Mouse (Mus musculus): ENCODE results near the gene Pla1a. TPM values are rescaled to one million over a fixed set of nuclear protein-coding genes. Genes with fewer than 3 reads are reported as not detected.

The Pla1a gene
- polyA plus RNA-seq, 1 experiment from 2014 or later = 0.38 TPM

- no peak for DNase-seq
- H3K27me3 ChIP-seq (ENCODE audit: control insufficient read depth, insufficient read depth, low read length) = no peaks in the 10 kb centered on the region
- H3K4me2 ChIP-seq (ENCODE audit: low read length) = no peak overlapping the region
- no peak overlapping the region for H3K9ac ChIP-seq (replicated peaks; ENCODE audit: low read length)
- H3K36me3 ChIP-seq (ENCODE audit: control insufficient read depth, insufficient read depth, low read length) = no peaks in the 10 kb centered on the region
- H3K4me3 ChIP-seq (replicated peaks; ENCODE audit: low read depth, low read length) = no peak overlapping the region
- WGBS = 90% methylated on average over 7 of the region's 7 CpGs
- no peak overlapping the region for H3K27ac ChIP-seq (replicated peaks; ENCODE audit: low read depth, low read length)
- no peak for ATAC-seq (ENCODE audit: low FRiP score, low TSS enrichment)
- no peaks in the 10 kb centered on the region for H3K9me3 ChIP-seq (ENCODE audit: control insufficient read depth, low read length)
- no peaks in the 10 kb centered on the region for H3K4me1 ChIP-seq (ENCODE audit: control insufficient read depth, insufficient read depth, low read length)
Observed at GRCm38 (mm10) chr16:38462161-38462560, 29.2 kb upstream of the Pla1a start.

DNA sequence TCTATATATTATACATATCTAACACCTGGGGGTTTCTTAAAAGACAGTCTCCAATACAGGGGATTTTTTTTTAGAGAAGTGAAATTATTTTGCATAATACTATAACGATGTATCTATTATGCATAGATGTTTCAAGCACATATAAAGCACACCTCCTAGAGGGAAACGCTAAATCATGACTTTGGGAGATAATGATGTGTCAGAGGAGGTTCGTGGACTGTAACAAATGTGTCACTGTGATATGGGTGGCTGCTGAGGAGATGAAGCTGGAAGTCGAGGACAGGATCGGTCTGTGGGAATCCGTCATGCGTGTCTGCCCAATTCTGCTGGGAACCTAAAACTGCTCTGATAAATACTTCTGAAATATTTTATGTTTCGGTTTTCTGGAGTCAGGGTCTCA is 28.8 kb upstream of the Pla1a start:
- H3K4me2 ChIP-seq (ENCODE audit: low read length) = no peak overlapping the region
- no peaks in the 10 kb centered on the region for H3K36me3 ChIP-seq (ENCODE audit: control insufficient read depth, insufficient read depth, low read length)
- no peaks in the 10 kb centered on the region for H3K4me1 ChIP-seq (ENCODE audit: control insufficient read depth, insufficient read depth, low read length)
- ATAC-seq (ENCODE audit: low FRiP score, low TSS enrichment) (no peak), DNase-seq (no peak)
- H3K4me3 ChIP-seq (replicated peaks; ENCODE audit: low read depth, low read length) = no peak overlapping the region
- H3K9me3 ChIP-seq (ENCODE audit: control insufficient read depth, low read length) = no peaks in the 10 kb centered on the region
- WGBS = 82% methylated on average over 8 of the region's 8 CpGs
- no peak overlapping the region for H3K27ac ChIP-seq (replicated peaks; ENCODE audit: low read depth, low read length)
- no peaks in the 10 kb centered on the region for H3K27me3 ChIP-seq (ENCODE audit: control insufficient read depth, insufficient read depth, low read length)
- H3K9ac ChIP-seq (replicated peaks; ENCODE audit: low read length) = no peak overlapping the region

DNA sequence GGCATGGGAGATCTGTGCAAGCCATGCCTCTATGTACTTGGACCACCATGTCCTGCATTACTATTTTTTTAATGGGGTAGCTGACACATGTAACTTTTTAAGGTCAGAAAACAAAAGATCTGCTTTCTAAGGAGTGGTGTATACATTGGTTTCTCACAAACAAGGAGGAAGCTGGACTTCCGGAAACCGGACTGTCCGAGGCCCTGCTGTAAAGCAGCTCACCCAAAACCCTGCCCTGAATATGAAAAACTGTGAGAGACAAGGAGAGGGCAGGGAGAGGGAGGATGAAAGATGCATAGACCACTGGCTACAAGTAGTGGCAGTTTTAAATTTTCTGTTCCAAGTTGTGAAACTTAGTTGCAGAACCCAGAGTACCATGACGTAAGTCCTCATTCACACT is 27.0 kb upstream of the Pla1a start:
- Histone ChIP-seq H3K27me3 (ENCODE audit: control insufficient read depth, insufficient read depth, low read length) (no peaks in the 10 kb centered on the region), H3K9me3 (ENCODE audit: control insufficient read depth, low read length) (no peaks in the 10 kb centered on the region), H3K27ac (replicated peaks; ENCODE audit: low read depth, low read length) (no peak overlapping the region), H3K4me3 (replicated peaks; ENCODE audit: low read depth, low read length) (no peak overlapping the region), H3K36me3 (ENCODE audit: control insufficient read depth, insufficient read depth, low read length) (no peaks in the 10 kb centered on the region), H3K4me1 (ENCODE audit: control insufficient read depth, insufficient read depth, low read length) (no peaks in the 10 kb centered on the region), H3K4me2 (ENCODE audit: low read length) (no peak overlapping the region), H3K9ac (replicated peaks; ENCODE audit: low read length) (no peak overlapping the region)
- no peak for ATAC-seq (ENCODE audit: low FRiP score, low TSS enrichment)
- DNase-seq = no peak
- 92% methylated on average over 4 of the region's 4 CpGs for WGBS

DNA sequence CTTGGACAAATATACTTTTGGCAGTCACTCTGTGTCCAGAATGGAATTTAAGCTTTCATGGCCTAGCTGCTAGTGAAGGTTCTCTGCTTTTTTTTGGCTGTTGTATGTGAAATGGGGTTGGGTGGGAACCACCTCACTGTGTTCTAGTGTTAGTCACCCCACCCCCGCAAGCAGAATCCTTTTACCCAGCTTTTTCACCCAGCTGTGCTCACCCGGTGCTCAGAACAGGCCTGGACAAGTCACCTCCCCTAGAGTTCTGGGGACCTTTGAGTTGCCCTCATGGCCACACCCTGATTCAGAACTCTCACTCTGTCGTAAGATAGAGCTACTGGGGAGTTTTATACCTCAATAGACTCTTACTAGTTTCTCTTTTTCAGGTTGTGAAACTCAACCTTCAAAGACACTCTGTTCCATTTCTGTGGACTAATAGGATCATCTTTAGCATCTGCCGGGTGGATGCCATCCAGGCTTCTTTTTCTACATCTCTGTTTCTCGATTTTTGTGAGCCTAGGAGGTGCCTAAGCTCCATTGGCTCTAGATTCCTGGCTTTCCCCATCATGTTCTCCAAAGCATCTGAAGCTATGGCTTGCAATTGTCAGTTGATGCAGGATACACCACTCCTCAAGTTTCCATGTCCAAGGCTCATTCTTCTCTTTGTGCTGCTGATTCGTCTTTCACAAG is 25.8 kb upstream of the Pla1a start:
- H3K9me3 ChIP-seq (ENCODE audit: control insufficient read depth, low read length) = no peaks in the 10 kb centered on the region
- ATAC-seq (ENCODE audit: low FRiP score, low TSS enrichment) (no peak), DNase-seq (no peak)
- H3K4me2 ChIP-seq (ENCODE audit: low read length) = no peak overlapping the region
- no peaks in the 10 kb centered on the region for H3K27me3 ChIP-seq (ENCODE audit: control insufficient read depth, insufficient read depth, low read length)
- no peak overlapping the region for H3K4me3 ChIP-seq (replicated peaks; ENCODE audit: low read depth, low read length)
- no peak overlapping the region for H3K27ac ChIP-seq (replicated peaks; ENCODE audit: low read depth, low read length)
- H3K4me1 ChIP-seq (ENCODE audit: control insufficient read depth, insufficient read depth, low read length) = no peaks in the 10 kb centered on the region
- no peaks in the 10 kb centered on the region for H3K36me3 ChIP-seq (ENCODE audit: control insufficient read depth, insufficient read depth, low read length)
- no peak overlapping the region for H3K9ac ChIP-seq (replicated peaks; ENCODE audit: low read length)
- 78% methylated on average over 6 of the region's 6 CpGs for WGBS

GRCm38 (mm10) chr16:38456812-38457567 is 24.0 kb upstream of the Pla1a start:
- 70% methylated on average over 11 of the region's 11 CpGs for WGBS
- H3K27ac ChIP-seq (replicated peaks; ENCODE audit: low read depth, low read length) = no peak overlapping the region
- H3K9me3 ChIP-seq (ENCODE audit: control insufficient read depth, low read length) = no peaks in the 10 kb centered on the region
- H3K27me3 ChIP-seq (ENCODE audit: control insufficient read depth, insufficient read depth, low read length) = no peaks in the 10 kb centered on the region
- no peaks in the 10 kb centered on the region for H3K36me3 ChIP-seq (ENCODE audit: control insufficient read depth, insufficient read depth, low read length)
- no peak overlapping the region for H3K4me2 ChIP-seq (ENCODE audit: low read length)
- ATAC-seq (ENCODE audit: low FRiP score, low TSS enrichment) (no peak), DNase-seq (no peak)
- H3K9ac ChIP-seq (replicated peaks; ENCODE audit: low read length) = no peak overlapping the region
- H3K4me1 ChIP-seq (ENCODE audit: control insufficient read depth, insufficient read depth, low read length) = peaks cover under 1% of the 10 kb centered on the region
- H3K4me3 ChIP-seq (replicated peaks; ENCODE audit: low read depth, low read length) = no peak overlapping the region

GRCm38 (mm10) chr16:38455511-38456418 is 22.8 kb upstream of the Pla1a start, which contains the start of gene Cd80:
Gene Cd80 (plus strand): TSS chr16:38455561.
- Histone ChIP-seq H3K9ac (replicated peaks; ENCODE audit: low read length) (no peak within 1 kb of the TSS), H3K4me1 (ENCODE audit: control insufficient read depth, insufficient read depth, low read length) (peaks cover 11% of the 10 kb centered on the region), H3K9me3 (ENCODE audit: control insufficient read depth, low read length) (no peaks in the 10 kb centered on the region), H3K4me2 (ENCODE audit: low read length) (no peak within 1 kb of the TSS), H3K27me3 (ENCODE audit: control insufficient read depth, insufficient read depth, low read length) (no peaks in the 10 kb centered on the region), H3K36me3 (ENCODE audit: control insufficient read depth, insufficient read depth, low read length) (no peaks in the 10 kb centered on the region), H3K27ac (replicated peaks; ENCODE audit: low read depth, low read length) (no peak within 1 kb of the TSS), H3K4me3 (replicated peaks; ENCODE audit: low read depth, low read length) (no peak within 1 kb of the TSS)
- no peak for DNase-seq
- WGBS = 73% methylated on average over 17 of the region's 17 CpGs
- ATAC-seq (ENCODE audit: low FRiP score, low TSS enrichment) = no peak

DNA sequence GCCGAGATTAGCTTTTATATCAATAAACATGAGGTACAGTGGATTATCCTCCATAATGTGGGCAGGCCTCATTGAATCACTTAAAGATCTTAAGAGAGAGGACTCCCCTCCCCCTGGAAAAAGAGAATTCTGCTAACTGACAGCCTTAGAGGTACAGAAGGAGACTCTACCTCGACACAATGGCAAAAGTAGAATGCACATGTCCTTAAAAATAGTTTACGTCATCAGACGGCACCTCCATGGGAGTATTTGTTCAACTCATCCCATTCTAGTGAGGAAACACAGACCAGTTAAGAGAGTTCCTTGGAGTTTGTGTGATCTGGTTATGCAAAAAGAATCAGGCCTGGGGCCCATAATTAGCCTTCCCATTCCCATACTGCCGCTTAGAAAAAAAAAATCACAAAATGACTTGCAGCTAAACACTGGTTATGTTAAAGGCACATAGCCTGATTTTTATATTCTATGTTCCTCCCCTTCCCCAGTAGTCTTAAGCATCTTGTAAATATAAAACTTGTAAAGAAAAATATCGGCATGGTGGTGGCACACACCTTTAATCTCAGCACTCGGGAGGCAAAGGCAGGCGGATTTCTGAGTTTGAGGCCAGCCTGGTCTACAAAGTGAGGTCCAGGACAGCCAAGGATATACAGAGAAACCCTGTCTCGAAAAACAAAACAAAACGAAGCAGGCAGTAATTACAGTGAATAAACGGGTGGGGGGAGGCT is 21.7 kb upstream of the Pla1a start:
- Histone ChIP-seq H3K4me3 (replicated peaks; ENCODE audit: low read depth, low read length) (no peak overlapping the region), H3K9me3 (ENCODE audit: control insufficient read depth, low read length) (no peaks in the 10 kb centered on the region), H3K27me3 (ENCODE audit: control insufficient read depth, insufficient read depth, low read length) (no peaks in the 10 kb centered on the region), H3K4me1 (ENCODE audit: control insufficient read depth, insufficient read depth, low read length) (peaks cover 14% of the 10 kb centered on the region), H3K27ac (replicated peaks; ENCODE audit: low read depth, low read length) (no peak overlapping the region), H3K9ac (replicated peaks; ENCODE audit: low read length) (no peak overlapping the region), H3K4me2 (ENCODE audit: low read length) (no peak overlapping the region), H3K36me3 (ENCODE audit: control insufficient read depth, insufficient read depth, low read length) (peaks cover 7% of the 10 kb centered on the region)
- ATAC-seq (ENCODE audit: low FRiP score, low TSS enrichment) = no peak
- no peak for DNase-seq
- 84% methylated on average over 11 of the region's 11 CpGs for WGBS

GRCm38 (mm10) chr16:38453952-38454351 is 21.0 kb upstream of the Pla1a start:
- H3K4me3 ChIP-seq (replicated peaks; ENCODE audit: low read depth, low read length) = no peak overlapping the region
- no peaks in the 10 kb centered on the region for H3K9me3 ChIP-seq (ENCODE audit: control insufficient read depth, low read length)
- 89% methylated on average over 4 of the region's 4 CpGs for WGBS
- no peak overlapping the region for H3K27ac ChIP-seq (replicated peaks; ENCODE audit: low read depth, low read length)
- no peaks in the 10 kb centered on the region for H3K27me3 ChIP-seq (ENCODE audit: control insufficient read depth, insufficient read depth, low read length)
- no peak for DNase-seq
- H3K9ac ChIP-seq (replicated peaks; ENCODE audit: low read length) = no peak overlapping the region
- H3K4me2 ChIP-seq (ENCODE audit: low read length) = no peak overlapping the region
- ATAC-seq (ENCODE audit: low FRiP score, low TSS enrichment) = no peak
- peaks cover 12% of the 10 kb centered on the region for H3K36me3 ChIP-seq (ENCODE audit: control insufficient read depth, insufficient read depth, low read length)
- H3K4me1 ChIP-seq (ENCODE audit: control insufficient read depth, insufficient read depth, low read length) = peaks cover 14% of the 10 kb centered on the region

Data from midbrain, embryonic 14.5 days (tissue).